Mouse (Mus musculus) liver, embryonic 11.5 days (tissue): Measurements from ENCODE around the gene F12. TPM values are rescaled to one million over a fixed set of nuclear protein-coding genes. Genes with fewer than 3 reads are reported as not detected.
A peak's percentile ranks its signal among the peaks of the same experiment; 100 is the strongest.

Experiments used
- ATAC-seq: fragments of 200-750 bp; cut with Nextera tagmentation; replicated peaks from 2 replicates; pipeline ENCODE4 v1.8.0; 2017; ENCODE audit warnings: moderate number of reproducible peaks, mild to moderate bottlenecking, moderate TSS enrichment, moderate library complexity; ENCODE audit not compliant: low FRiP score
- DNase-seq: peaks from one replicate; pipeline ENCODE4 v3.0.0-alpha.2; 2017; ENCODE audit warnings: low spot score
- H3K27ac ChIP-seq: fragments of 300-500 bp; sonication (generic); 2 replicates; pipeline ENCODE4 v1.5.1; 2014; ENCODE audit warnings: mild to moderate bottlenecking, low read depth, low read length, control low read depth
- H3K27me3 ChIP-seq: fragments of 300-500 bp; sonication (generic); replicated peaks from 2 replicates; pipeline ENCODE4 v1.6.1; 2014; ENCODE audit warnings: low read length, mixed read lengths; ENCODE audit not compliant: control insufficient read depth, insufficient read depth
- H3K36me3 ChIP-seq: fragments of 300-500 bp; sonication (generic); 2 replicates; pipeline ENCODE4 v1.6.1; 2014; ENCODE audit warnings: mild to moderate bottlenecking, low read length, moderate library complexity, mixed read lengths; ENCODE audit not compliant: control insufficient read depth, insufficient read depth
- H3K4me1 ChIP-seq: fragments of 300-500 bp; sonication (generic); replicated peaks from 2 replicates; pipeline ENCODE4 v1.6.1; 2014; ENCODE audit warnings: low read length, mixed read lengths; ENCODE audit not compliant: control insufficient read depth, insufficient read depth
- H3K4me2 ChIP-seq: fragments of 300-500 bp; sonication (generic); 2 replicates; pipeline ENCODE4 v1.6.1; 2014; ENCODE audit warnings: mild to moderate bottlenecking, control low read depth, moderate library complexity
- H3K4me3 ChIP-seq: fragments of 300-500 bp; sonication (generic); 2 replicates; pipeline ENCODE4 v1.5.1; 2014; ENCODE audit warnings: low read depth, low read length, control low read depth
- H3K9ac ChIP-seq: fragments of 300-500 bp; sonication (generic); 2 replicates; pipeline ENCODE4 v1.6.1; 2014; ENCODE audit warnings: low read depth, low read length, control low read depth
- H3K9me3 ChIP-seq: fragments of 300-500 bp; sonication (generic); 2 replicates; pipeline ENCODE4 v1.6.1; 2016; ENCODE audit warnings: low read length, inconsistent platforms, mixed read lengths; ENCODE audit not compliant: control insufficient read depth
- WGBS: fragments of 180-500 bp; shearing (Covaris S2); extraction: QIAGEN DNeasy Blood & Tissue Kit; methylation state at CpG from one replicate; pipeline ENCODE4 v1.1.7; 2014; 5-methylcytosine and 5-hydroxymethylcytosine counted together
- polyA plus RNA-seq: library from polyadenylated mRNA; unstranded; fragments of >200 nt; fragmentation: Nextera tagmentation; extraction: Ambion mirVana; gene quantifications from 2 replicates; pipeline ENCODE4 v1.2.1, GENCODE M21; 2014

The F12 gene
- polyA plus RNA-seq, 1 experiment from 2014 or later, result 62.3 TPM

GRCm38 (mm10) chr13:55462965-55463364 lies 36.4 kb upstream of the F12 start:
- ATAC-seq, result no peak
- 41% methylated on average over 2 of the region's 2 CpGs for WGBS
- DNase-seq, result no peak
- Histone ChIP-seq H3K4me2 (no peak overlapping the region), H3K9me3 (no peaks in the 10 kb centered on the region), H3K36me3 (peaks cover 20% of the 10 kb centered on the region), H3K9ac (no peak overlapping the region), H3K4me3 (no peak overlapping the region), H3K27me3 (peaks cover 29% of the 10 kb centered on the region), H3K27ac (no peak overlapping the region), H3K4me1 (peaks cover 17% of the 10 kb centered on the region)

DNA sequence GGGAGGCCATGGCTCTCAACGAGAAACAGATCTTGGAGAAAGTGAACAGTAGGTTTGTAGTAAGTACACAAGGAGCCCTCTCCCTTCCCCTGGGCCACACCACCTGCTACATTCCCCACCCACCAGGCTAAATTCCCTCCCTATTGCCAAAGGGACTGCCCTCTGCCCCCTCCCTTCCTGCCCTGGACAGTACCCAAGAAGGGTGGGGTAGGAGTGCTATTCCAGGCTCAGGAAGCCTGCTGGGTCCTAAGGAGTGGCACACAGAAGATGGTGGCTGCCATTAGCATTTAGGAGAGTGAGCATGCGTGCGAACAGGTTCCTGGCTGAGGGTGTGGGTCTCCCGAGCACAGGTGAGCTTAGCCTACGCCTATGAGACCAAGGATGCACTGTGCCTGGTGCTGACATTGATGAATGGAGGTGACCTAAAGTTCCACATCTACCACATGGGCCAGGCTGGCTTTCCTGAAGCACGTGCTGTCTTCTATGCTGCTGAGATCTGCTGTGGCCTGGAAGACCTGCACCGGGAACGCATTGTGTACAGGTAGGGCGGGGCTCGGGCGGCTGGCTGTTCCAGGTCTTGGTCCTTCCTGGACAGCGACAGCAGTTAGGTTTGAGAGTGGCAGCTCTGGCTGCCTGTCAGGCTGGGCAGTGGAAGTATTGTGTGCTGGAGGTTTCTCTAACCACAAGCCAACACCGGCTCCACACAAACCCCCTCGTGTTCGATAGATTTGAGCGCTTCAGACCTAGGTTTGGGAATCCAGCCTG lies 25.4 kb upstream of the F12 start:
- H3K27ac ChIP-seq, result no peak overlapping the region
- no peak overlapping the region for H3K4me3 ChIP-seq
- 91% methylated on average over 16 of the region's 16 CpGs for WGBS
- no peak overlapping the region for H3K9ac ChIP-seq
- peaks cover 46% of the 10 kb centered on the region for H3K36me3 ChIP-seq
- ATAC-seq (no peak), DNase-seq (no peak)
- H3K4me1 ChIP-seq, result peaks cover 22% of the 10 kb centered on the region
- no peak overlapping the region for H3K4me2 ChIP-seq
- no peaks in the 10 kb centered on the region for H3K9me3 ChIP-seq
- H3K27me3 ChIP-seq, result no peaks in the 10 kb centered on the region

- no peaks in the 10 kb centered on the region for H3K27me3 ChIP-seq
- no peak for ATAC-seq
- WGBS, result 86% methylated on average over 10 of the region's 10 CpGs
Measured at GRCm38 (mm10) chr13:55451296-55451695, 24.7 kb upstream of the F12 start.

DNA sequence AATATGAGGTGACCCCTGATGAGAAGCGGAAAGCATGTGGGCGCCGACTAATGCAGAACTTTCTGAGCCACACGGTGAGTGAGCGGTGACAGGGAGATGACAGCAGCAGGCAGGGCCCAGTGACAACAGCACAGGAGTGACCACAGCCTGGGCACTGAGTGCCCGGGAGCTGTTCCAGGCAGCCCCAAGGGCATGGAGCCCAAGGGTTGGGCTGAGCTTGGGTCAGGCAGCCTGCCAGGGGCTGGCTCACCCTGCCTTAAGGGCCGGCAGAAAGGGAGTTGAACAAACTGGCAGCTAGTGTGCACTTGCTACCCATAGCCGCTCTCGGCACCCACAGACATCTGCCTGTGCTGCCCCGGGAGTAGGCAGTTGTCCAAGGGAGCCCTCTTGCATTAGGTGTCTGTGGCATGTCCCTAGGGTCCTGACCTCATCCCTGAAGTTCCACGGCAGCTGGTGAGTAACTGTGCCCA lies 24.0 kb upstream of the F12 start:
- no peak overlapping the region for H3K9ac ChIP-seq
- ATAC-seq (no peak), DNase-seq (no peak)
- H3K9me3 ChIP-seq, result no peaks in the 10 kb centered on the region
- WGBS, result 90% methylated on average over 11 of the region's 11 CpGs
- H3K4me2 ChIP-seq, result no peak overlapping the region
- no peak overlapping the region for H3K4me3 ChIP-seq
- peaks cover 34% of the 10 kb centered on the region for H3K4me1 ChIP-seq
- H3K36me3 ChIP-seq, result peaks cover 39% of the 10 kb centered on the region
- H3K27me3 ChIP-seq, result no peaks in the 10 kb centered on the region
- H3K27ac ChIP-seq, result no peak overlapping the region

More at GRCm38 (mm10) chr13:55451296-55451695, 24.7 kb upstream of the F12 start:
- peaks cover 29% of the 10 kb centered on the region for H3K4me1 ChIP-seq
- H3K27ac ChIP-seq, result no peak overlapping the region
- no peak overlapping the region for H3K4me3 ChIP-seq
- DNase-seq, result no peak
- peaks cover 43% of the 10 kb centered on the region for H3K36me3 ChIP-seq
- no peak overlapping the region for H3K9ac ChIP-seq
- no peak overlapping the region for H3K4me2 ChIP-seq
- no peaks in the 10 kb centered on the region for H3K9me3 ChIP-seq

GRCm38 (mm10) chr13:55449679-55450441 lies 23.3 kb upstream of the F12 start:
- Histone ChIP-seq H3K4me3 (no peak overlapping the region), H3K27me3 (no peaks in the 10 kb centered on the region), H3K4me1 (peaks cover 34% of the 10 kb centered on the region), H3K9ac (no peak overlapping the region), H3K9me3 (no peaks in the 10 kb centered on the region), H3K36me3 (peaks cover 39% of the 10 kb centered on the region), H3K27ac (no peak overlapping the region), H3K4me2 (no peak overlapping the region)
- DNase-seq (no peak), ATAC-seq (no peak)
- WGBS, result 82% methylated on average over 17 of the region's 17 CpGs

DNA sequence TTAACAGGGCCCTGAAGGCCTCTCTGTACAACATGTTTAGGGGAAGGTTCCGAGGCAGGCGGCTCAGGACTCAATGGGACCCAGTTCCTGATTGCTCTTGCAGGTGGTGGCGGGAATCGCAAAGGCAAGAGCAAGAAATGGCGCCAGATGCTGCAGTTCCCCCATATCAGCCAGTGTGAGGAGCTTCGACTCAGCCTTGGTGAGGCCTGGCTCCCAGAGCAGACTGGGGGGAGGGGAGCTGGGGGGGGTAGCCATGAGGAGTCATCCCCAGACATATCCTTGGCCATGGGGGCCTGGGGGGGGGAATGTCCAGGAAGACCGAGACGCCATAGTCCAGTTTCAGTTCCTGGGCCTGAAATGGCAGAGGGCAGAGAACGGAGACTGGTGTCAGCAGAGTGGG lies 22.6 kb upstream of the F12 start:
- Histone ChIP-seq H3K4me1 (peaks cover 34% of the 10 kb centered on the region), H3K9me3 (no peaks in the 10 kb centered on the region), H3K27ac (no peak overlapping the region), H3K36me3 (peaks cover 38% of the 10 kb centered on the region), H3K4me2 (no peak overlapping the region), H3K27me3 (no peaks in the 10 kb centered on the region), H3K9ac (no peak overlapping the region), H3K4me3 (no peak overlapping the region)
- DNase-seq (no peak), ATAC-seq (no peak)
- WGBS, result 82% methylated on average over 9 of the region's 9 CpGs

DNA sequence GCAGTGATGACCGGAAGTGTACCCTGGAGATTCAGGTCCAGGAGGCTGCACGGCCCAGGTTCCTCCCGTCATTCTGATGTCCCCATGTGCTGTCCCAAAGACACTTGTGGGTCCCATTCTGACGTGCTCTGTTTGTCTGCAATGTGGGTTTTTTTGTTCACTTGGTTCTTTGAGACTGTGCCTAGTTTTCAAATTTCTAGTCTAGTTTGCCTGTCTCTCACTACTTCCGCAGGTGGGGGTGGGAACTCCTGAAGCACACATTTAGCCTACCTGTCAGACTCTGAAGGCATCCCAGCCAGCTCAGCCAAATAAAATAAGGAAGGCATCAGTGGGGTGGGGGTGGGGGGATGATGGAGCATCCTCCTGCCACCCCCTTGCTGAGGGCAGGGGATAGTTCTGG lies 21.5 kb upstream of the F12 start:
- ATAC-seq (no peak), DNase-seq (no peak)
- Histone ChIP-seq H3K27ac (no peak overlapping the region), H3K27me3 (no peaks in the 10 kb centered on the region), H3K4me3 (no peak overlapping the region), H3K4me1 (peaks cover 34% of the 10 kb centered on the region), H3K9ac (no peak overlapping the region), H3K9me3 (no peaks in the 10 kb centered on the region), H3K36me3 (peaks cover 30% of the 10 kb centered on the region), H3K4me2 (no peak overlapping the region)
- 94% methylated on average over 5 of the region's 5 CpGs for WGBS

GRCm38 (mm10) chr13:55447543-55447943 lies 20.9 kb upstream of the F12 start:
- Histone ChIP-seq H3K4me2 (peak overlapping the region; percentile 95), H3K9me3 (no peaks in the 10 kb centered on the region), H3K27me3 (no peaks in the 10 kb centered on the region), H3K4me3 (peak overlapping the region; percentile 90; the same call in 1 of the 2 replicates), H3K9ac (0 out of 2 replicates have a peak overlapping the region, but pooled peaks have one; percentile 96), H3K4me1 (peaks cover 34% of the 10 kb centered on the region), H3K27ac (peak overlapping the region; percentile 97), H3K36me3 (peaks cover 27% of the 10 kb centered on the region)
- WGBS, result 20% methylated on average over 3 of the region's 3 CpGs
- DNase-seq (no peak), ATAC-seq (no peak)
